Mouse (Mus musculus) liver, postnatal 0 days (tissue): Measurements from ENCODE around the gene Gm49392. TPM values are rescaled to one million over a fixed set of nuclear protein-coding genes. Genes with fewer than 3 reads are reported as not detected.

ENCODE experiments used
- ATAC-seq: fragments of 200-750 bp; cut with Nextera tagmentation; 2 replicates; pipeline ENCODE4 v1.8.0; 2017; ENCODE audit warnings: mild to moderate bottlenecking, moderate library complexity
- DNase-seq: peaks from one replicate; pipeline ENCODE4 v3.0.0-alpha.2; 2016
- H3K27ac ChIP-seq: fragments of 300-500 bp; sonication (generic); 2 replicates; pipeline ENCODE4 v1.5.1; 2014; ENCODE audit warnings: antibody characterized with exemption, moderate library complexity, mild to moderate bottlenecking, low read depth
- H3K27me3 ChIP-seq: fragments of 300-500 bp; sonication (generic); 2 replicates; pipeline ENCODE4 v1.6.1; 2014; ENCODE audit warnings: low read length, control low read depth, mixed read lengths; ENCODE audit not compliant: insufficient read depth
- H3K36me3 ChIP-seq: fragments of 300-500 bp; sonication (generic); replicated peaks from 2 replicates; pipeline ENCODE4 v1.6.1; 2014; ENCODE audit warnings: mild to moderate bottlenecking, control low read depth, low read length, moderate library complexity, mixed read lengths; ENCODE audit not compliant: insufficient read depth
- H3K4me1 ChIP-seq: fragments of 300-500 bp; sonication (generic); 2 replicates; pipeline ENCODE4 v1.6.1; 2014; ENCODE audit warnings: antibody characterized with exemption, mild to moderate bottlenecking, control low read depth; ENCODE audit not compliant: insufficient read depth
- H3K4me2 ChIP-seq: fragments of 300-500 bp; sonication (generic); 2 replicates; pipeline ENCODE4 v1.6.1; 2014; ENCODE audit warnings: low read depth, mild to moderate bottlenecking, low read length, moderate library complexity, mixed read lengths
- H3K4me3 ChIP-seq: fragments of 300-500 bp; sonication (generic); 2 replicates; pipeline ENCODE4 v1.5.1; 2014; ENCODE audit warnings: low read depth, low read length
- H3K9ac ChIP-seq: fragments of 300-500 bp; sonication (generic); replicated peaks from 2 replicates; pipeline ENCODE4 v1.6.1; 2014; ENCODE audit warnings: mild to moderate bottlenecking, moderate library complexity
- H3K9me3 ChIP-seq: fragments of 300-500 bp; sonication (generic); 2 replicates; pipeline ENCODE4 v1.6.1; 2016; ENCODE audit warnings: mild to moderate bottlenecking, control low read depth, low read length, mixed read lengths
- CTCF ChIP-seq: sonication (generic); IDR thresholded peaks from 2 replicates; pipeline ENCODE4 v1.5.1; 2016; ENCODE audit warnings: antibody characterized with exemption, low read depth
- EP300 ChIP-seq: IDR thresholded peaks from 2 replicates; pipeline ENCODE4 v1.6.1; 2016; ENCODE audit warnings: antibody characterized with exemption, low read depth, mild to moderate bottlenecking
- WGBS: fragments of 180-500 bp; shearing (Covaris S2); extraction: QIAGEN DNeasy Blood & Tissue Kit; methylation state at CpG from one replicate; pipeline ENCODE4 v1.1.7; 2014; ENCODE audit not compliant: insufficient replicate concordance; 5-methylcytosine and 5-hydroxymethylcytosine counted together
- polyA plus RNA-seq: library from polyadenylated mRNA; unstranded; fragments of >200 nt; fragmentation: Nextera tagmentation; extraction: Ambion mirVana; gene quantifications from 2 replicates; pipeline ENCODE4 v1.2.1, GENCODE M21; 2015

The Gm49392 gene
- polyA plus RNA-seq, 1 experiment from 2014 or later, result 0.43 TPM

DNA sequence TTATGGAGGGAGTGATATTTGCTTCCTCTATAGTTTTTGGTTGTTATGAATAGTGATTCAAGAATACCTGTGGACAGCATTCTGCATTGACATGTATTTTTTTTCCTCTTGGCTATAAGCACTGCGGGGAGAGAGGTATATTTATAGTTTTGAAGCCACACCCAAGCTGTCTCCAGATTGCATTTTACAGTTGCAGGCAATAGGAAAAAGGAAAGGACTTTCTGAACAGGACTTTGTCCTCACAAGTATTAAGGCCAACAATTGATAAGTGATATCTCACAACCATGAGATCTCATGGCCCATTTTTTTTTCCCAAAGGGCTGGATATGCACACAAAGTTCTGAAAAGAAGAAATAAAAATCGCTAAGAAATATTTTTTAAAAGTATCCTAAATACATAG is 87.0 kb downstream of the Gm49392 start:
- Histone ChIP-seq H3K4me2 (no peak overlapping the region), H3K27ac (no peak overlapping the region), H3K9ac (no peak overlapping the region), H3K36me3 (no peaks in the 10 kb centered on the region), H3K27me3 (no peaks in the 10 kb centered on the region), H3K9me3 (no peaks in the 10 kb centered on the region), H3K4me3 (no peak overlapping the region), H3K4me1 (no peaks in the 10 kb centered on the region)
- ATAC-seq (no peak), DNase-seq (no peak)
- no peak for TF ChIP-seq EP300
- no peak for TF ChIP-seq CTCF
- WGBS, result 57% methylated on average over 2 of the region's 2 CpGs

DNA sequence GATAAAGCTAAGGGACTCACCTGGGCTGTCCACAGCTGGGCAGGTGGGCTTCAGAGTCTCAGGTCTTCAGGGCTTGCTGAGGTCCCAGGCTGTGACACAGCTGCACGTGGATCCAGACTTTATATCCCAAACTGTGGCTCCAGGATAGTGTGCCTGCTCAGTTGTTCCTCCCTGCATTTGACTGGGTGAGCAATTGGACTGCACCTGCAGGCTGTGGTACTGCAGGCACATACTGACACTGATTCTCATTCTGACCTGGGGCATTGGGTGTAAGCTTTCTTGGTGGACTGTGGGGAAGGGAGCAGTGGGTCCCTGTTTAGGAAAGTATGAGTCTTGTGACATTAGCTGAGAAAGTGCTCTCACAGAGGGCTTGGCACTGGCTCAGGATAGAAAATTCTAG is 93.9 kb downstream of the Gm49392 start, which contains the start of gene Ctsll3:
Gene Ctsll3, minus strand, starts transcription at position 101 of the 400 bp plus-strand sequence.
- Histone ChIP-seq H3K9ac (no peak within 1 kb of the TSS), H3K27ac (no peak within 1 kb of the TSS), H3K4me3 (no peak within 1 kb of the TSS), H3K4me1 (no peaks in the 10 kb centered on the region), H3K9me3 (no peaks in the 10 kb centered on the region), H3K27me3 (no peaks in the 10 kb centered on the region), H3K4me2 (no peak within 1 kb of the TSS), H3K36me3 (no peaks in the 10 kb centered on the region)
- DNase-seq, result no peak
- TF ChIP-seq CTCF (no peak), EP300 (no peak)
- 70% methylated on average over 1 of the region's 1 CpGs for WGBS
- ATAC-seq, result no peak

Other genes with a start within 250 kb of the Gm49392 start
- not detected in 2 replicates for gene BC051665, start 110.5 kb downstream of the Gm49392 start, polyA plus RNA-seq
- gene Ctsll3, start 94.0 kb downstream of the Gm49392 start, polyA plus RNA-seq, result not detected in 2 replicates
- not detected in 2 replicates for gene 4930486L24Rik, start 32.4 kb downstream of the Gm49392 start, polyA plus RNA-seq
- 8.4 and 9.0 TPM in 2 replicates for gene Ctla2b, start 553 bp upstream of the Gm49392 start, polyA plus RNA-seq
- gene Tpbpb, start 8.0 kb upstream of the Gm49392 start, polyA plus RNA-seq, result not detected in 2 replicates
- not detected in 2 replicates for gene Gm49393, start 38.7 kb upstream of the Gm49392 start, polyA plus RNA-seq
- 2.9 and 3.4 TPM in 2 replicates for gene Gm49391, start 39.7 kb upstream of the Gm49392 start, polyA plus RNA-seq
- 42.0 and 42.9 TPM in 2 replicates for gene Ctla2a, start 39.7 kb upstream of the Gm49392 start, polyA plus RNA-seq
- not detected in 2 replicates for gene Tpbpa, start 45.1 kb upstream of the Gm49392 start, polyA plus RNA-seq
- 0.09 TPM in 1 of 2 replicates, not detected in the other for gene Ctsj, start 109.1 kb upstream of the Gm49392 start, polyA plus RNA-seq
- not detected in 2 replicates for gene Ctsq, start 143.7 kb upstream of the Gm49392 start, polyA plus RNA-seq